Mouse (Mus musculus): ENCODE measurements around the gene Prr18. TPM values are rescaled to one million over a fixed set of nuclear protein-coding genes. Genes with fewer than 3 reads are reported as not detected.
"Not testable (repeated sequence)": the region's sequence is repeated elsewhere in the genome, so short reads cannot be mapped to it uniquely, and the experiment has no call there.

Gene Prr18
- polyA plus RNA-seq, 1 experiment from 2014 or later = 23.1 TPM

DNA sequence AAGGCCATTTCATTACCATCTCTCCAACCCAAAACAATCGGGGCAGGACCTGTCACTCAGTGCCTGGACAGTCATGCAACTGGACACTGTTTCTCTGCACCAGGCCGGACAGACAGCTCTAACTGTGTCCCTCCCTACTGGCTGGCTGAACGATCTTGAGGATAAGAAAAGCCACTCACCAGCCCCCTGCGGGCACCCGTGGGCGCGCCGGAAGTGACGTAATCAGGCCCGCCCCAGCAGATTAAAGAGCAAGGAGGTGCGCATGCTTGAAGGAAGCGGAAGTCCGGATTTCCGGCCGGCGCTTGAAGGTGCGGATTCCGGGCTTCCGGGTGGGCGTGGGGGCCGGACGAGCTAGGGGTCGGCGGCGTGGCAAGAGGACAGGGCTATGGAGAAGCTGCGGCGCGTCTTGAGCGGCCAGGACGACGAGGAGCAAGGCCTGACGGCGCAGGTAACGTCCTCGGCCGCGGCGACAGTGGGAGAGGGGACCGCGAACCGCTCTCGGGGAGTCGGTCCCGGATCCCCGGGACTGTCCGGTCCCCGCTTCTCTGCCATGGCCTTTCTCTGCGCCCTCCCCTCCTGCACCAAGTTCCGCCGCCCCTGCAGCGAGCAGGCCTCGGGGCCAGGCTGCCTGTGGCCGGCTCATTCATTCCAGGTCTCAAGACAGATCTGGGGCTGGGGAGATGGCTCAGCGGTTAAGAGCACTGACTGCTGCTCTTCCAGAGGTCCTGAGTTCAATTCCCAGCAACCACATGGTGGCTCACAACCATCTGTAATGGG is 26.2 kb upstream of the Prr18 start, which contains the start of gene Sft2d1:
TSS of gene Sft2d1 (plus strand) at position 265 of the 777 bp plus-strand sequence.
- WGBS = under 1% methylated on average over 52 of the region's 54 CpGs

DNA sequence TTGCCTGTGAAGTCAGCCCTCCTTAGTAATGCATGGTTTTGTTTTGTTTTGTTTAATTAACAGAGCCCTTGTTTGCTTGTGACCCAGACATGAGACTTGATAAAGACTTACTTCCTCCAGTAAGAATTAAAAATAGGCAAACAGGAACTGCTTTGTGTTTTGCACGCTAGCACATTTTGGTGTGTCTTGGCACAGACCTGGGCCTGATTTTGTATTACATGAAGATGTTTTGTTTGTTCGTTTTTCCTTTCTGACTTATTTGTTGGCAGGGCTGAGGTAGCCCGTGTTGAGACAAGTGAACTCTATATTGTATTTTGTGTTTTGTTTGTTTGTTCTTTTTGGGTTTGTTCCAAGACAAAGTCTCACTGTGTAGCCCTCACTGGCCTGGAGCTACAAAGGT is 25.5 kb upstream of the Prr18 start:
- 52% methylated on average over 3 of the region's 3 CpGs for WGBS
- H3K27me3 ChIP-seq = no peaks in the 10 kb centered on the region
- H3K36me3 ChIP-seq = no peaks in the 10 kb centered on the region
- peak overlapping the region; percentile 59 for H3K4me3 ChIP-seq
- H3K4me1 ChIP-seq (replicated peaks) = peaks cover 27% of the 10 kb centered on the region
- ATAC-seq (ENCODE audit: low FRiP score, low read depth) = no peak
- H3K9ac ChIP-seq = peak overlapping the region; percentile 71
- H3K27ac ChIP-seq (replicated peaks) = peak overlapping the region; percentile 88; the same call in 1 of the 2 replicates
- no peaks in the 10 kb centered on the region for H3K9me3 ChIP-seq
- H3K4me2 ChIP-seq = peak overlapping the region; percentile 61

More for the DNA sequence above, 26.2 kb upstream of the Prr18 start, which contains the start of gene Sft2d1:
- Histone ChIP-seq H3K27me3 (no peaks in the 10 kb centered on the region), H3K9ac (peak within 1 kb of the TSS; percentile 71), H3K27ac (replicated peaks) (peak within 1 kb of the TSS; percentile 88), H3K9me3 (no peaks in the 10 kb centered on the region), H3K36me3 (no peaks in the 10 kb centered on the region), H3K4me3 (peak within 1 kb of the TSS; percentile 59), H3K4me2 (peak within 1 kb of the TSS; percentile 61), H3K4me1 (replicated peaks) (peaks cover 27% of the 10 kb centered on the region)
- ATAC-seq (ENCODE audit: low FRiP score, low read depth) = peak; percentile 95

DNA sequence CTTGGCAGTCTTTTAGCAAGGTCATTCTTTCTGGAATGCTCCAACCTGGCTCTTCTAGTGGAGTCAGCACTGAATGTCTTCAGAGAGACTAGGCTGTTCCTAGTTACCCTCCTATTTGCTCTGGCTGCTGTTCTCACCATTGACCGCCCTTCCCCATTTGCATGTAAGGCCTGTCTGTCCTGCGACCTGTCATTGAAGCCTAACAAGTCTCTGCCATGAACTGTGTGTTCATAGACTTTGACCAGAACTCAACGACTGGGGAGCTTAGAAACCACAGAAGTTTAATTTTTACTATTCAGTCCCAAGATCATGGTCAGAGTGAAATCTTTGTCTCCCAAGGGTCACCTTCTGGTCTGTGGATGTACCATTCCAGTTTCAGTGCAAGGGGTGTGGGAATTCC is 23.3 kb upstream of the Prr18 start:
- ATAC-seq (ENCODE audit: low FRiP score, low read depth) = no peak
- Histone ChIP-seq H3K27ac (replicated peaks) (no peak overlapping the region), H3K4me2 (no peak overlapping the region), H3K4me3 (no peak overlapping the region), H3K27me3 (no peaks in the 10 kb centered on the region), H3K9ac (no peak overlapping the region), H3K9me3 (no peaks in the 10 kb centered on the region), H3K4me1 (replicated peaks) (peaks cover 27% of the 10 kb centered on the region), H3K36me3 (no peaks in the 10 kb centered on the region)
- WGBS = 93% methylated on average over 3 of the region's 3 CpGs

DNA sequence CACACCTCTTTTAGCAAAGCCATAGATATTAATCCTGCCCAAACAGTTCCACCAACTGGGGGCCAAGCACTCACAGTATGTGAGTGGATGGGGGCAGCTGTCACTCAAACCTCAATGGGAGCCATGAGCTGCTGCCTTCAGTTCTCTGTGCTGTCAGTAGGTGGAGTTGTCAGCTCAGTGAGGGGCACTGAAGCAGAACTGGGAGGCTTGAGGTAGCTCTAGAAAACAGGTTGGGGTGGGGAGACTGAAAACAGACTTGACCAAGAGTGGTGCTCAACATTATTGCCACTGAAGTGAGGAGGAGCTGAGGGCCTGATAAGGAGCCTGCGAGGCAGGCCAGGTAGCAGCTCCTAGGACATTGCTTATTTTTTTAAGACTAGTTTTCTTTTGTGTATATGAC is 21.0 kb upstream of the Prr18 start:
- Histone ChIP-seq H3K36me3 (no peaks in the 10 kb centered on the region; the same call in 1 of the 2 replicates), H3K27me3 (no peaks in the 10 kb centered on the region), H3K9me3 (no peaks in the 10 kb centered on the region), H3K4me1 (replicated peaks) (peaks cover 23% of the 10 kb centered on the region), H3K4me3 (no peak overlapping the region), H3K27ac (replicated peaks) (no peak overlapping the region), H3K4me2 (no peak overlapping the region), H3K9ac (no peak overlapping the region)
- 89% methylated on average over 1 of the region's 1 CpGs for WGBS
- no peak for ATAC-seq (ENCODE audit: low FRiP score, low read depth)

DNA sequence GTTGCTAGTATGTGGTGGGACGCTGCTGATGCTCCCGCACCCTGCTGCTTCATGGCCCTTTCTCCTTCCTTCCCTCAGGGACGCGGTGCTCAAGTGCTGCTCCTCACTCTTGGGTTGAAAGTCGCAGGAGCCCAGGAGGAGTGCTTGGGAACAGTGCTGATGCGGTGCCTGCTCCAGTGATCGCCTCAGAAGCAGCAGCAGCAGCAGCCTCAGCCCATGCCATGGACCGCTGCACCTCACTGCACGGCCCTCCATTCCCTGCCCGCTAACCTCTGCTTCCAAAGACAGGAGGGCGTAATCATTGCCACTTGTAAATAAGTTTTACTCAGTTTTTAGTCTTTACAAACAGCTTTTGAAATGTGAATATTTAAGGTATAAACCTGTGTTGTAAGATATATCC is 10.4 kb upstream of the Prr18 start:
- not testable (repeated sequence) for H3K4me1 ChIP-seq (replicated peaks); H3K4me2 ChIP-seq; H3K4me3 ChIP-seq; H3K27me3 ChIP-seq; H3K27ac ChIP-seq (replicated peaks); ATAC-seq (ENCODE audit: low FRiP score, low read depth); H3K9ac ChIP-seq; H3K9me3 ChIP-seq
- peaks cover 22% of the 10 kb centered on the region for H3K36me3 ChIP-seq
- WGBS = 83% methylated on average over 11 of the region's 11 CpGs

DNA sequence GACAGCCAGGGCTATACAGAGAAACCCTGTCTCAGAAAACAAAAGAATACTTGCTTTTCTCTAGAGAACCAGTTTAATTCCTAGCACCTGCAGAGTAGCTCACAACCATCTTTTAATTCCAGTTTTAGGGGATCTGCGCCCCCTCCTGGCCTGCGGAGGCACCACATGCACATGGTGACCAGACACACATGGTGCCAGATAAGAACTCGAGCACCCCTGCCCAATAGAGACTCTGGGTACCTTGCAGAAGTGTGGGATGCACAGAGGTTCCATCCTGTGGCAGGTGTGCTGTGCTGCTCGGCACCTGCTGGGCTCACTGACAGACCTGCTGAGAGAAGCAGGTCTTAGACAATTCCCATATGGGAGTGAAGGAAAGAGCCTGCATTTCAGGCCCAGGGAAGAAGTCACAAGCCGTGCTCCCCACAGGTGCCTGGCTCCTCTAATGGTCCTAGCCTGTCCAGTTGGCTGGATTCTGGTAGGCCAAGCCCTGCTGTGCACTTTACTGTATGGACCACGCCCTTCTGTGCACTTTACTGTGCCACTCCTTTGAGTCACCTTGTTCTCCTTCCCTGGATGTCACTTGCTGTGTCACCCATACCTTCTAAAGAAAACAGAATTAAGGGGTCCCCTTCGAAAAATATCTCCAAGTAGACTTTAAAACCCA is 8.6 kb upstream of the Prr18 start:
- no peak for ATAC-seq (ENCODE audit: low FRiP score, low read depth)
- Histone ChIP-seq H3K4me1 (replicated peaks) (no peaks in the 10 kb centered on the region), H3K27ac (replicated peaks) (no peak overlapping the region), H3K36me3 (peaks cover 12% of the 10 kb centered on the region), H3K9ac (no peak overlapping the region), H3K4me2 (no peak overlapping the region), H3K4me3 (no peak overlapping the region), H3K9me3 (no peaks in the 10 kb centered on the region), H3K27me3 (no peaks in the 10 kb centered on the region)
- 70% methylated on average over 7 of the region's 7 CpGs for WGBS

DNA sequence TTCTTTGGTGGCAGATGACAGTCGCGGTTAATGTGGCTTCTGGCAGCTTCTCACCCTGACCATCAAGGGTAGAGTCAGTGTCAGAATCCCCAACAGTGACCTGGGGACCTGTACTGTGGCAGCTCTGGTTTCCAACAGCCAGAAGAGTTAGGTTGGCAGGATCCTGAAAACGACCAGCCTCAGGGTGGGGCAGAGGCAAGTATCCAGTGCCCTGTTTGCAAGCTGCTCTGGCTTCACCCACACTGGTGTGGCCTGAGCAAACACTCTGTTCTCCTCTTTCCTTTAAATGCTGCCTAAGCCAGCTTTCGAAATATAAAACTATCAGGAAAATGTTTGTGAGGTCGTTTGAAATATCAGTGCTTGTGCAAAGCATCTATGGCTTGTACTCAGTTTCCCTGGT is 6.7 kb upstream of the Prr18 start:
- Histone ChIP-seq H3K9ac (no peak overlapping the region), H3K27me3 (no peaks in the 10 kb centered on the region), H3K27ac (replicated peaks) (no peak overlapping the region), H3K9me3 (no peaks in the 10 kb centered on the region), H3K4me2 (no peak overlapping the region), H3K36me3 (peaks cover 9% of the 10 kb centered on the region), H3K4me3 (no peak overlapping the region), H3K4me1 (replicated peaks) (no peaks in the 10 kb centered on the region)
- no peak for ATAC-seq (ENCODE audit: low FRiP score, low read depth)
- 81% methylated on average over 5 of the region's 5 CpGs for WGBS

DNA sequence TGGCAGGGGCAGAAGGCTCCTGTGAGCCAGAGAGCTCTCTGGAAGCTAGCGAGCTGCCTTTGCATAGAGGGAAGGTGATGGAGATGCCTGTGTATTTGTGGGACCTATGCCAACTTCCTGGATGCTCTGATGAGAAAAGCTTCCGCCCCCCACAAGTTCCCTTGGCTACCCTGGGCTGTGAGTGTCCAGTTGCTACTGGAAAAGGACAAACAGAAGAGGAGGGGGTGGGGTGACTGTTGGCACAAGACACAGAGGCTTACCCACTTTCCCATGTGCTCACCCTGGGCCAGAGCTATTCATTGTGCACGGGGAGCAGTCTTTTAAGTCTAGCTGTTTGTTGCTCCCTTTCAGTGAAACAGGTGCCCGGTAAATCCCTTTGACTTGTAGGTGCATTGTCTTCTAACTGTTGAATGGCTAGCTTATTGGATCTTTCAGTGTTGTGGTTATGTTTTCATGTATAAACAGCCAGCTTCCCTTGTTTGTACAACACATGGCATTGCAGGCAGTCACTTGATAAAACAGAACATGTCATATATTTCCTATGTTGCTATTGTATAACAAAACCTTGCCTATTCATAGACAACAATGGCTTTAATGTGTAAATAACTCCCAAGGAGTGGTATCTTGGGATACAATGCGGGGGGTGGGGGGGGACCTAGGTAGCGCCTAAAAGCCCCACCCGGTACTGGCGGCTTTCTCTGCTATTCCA is 2.6 kb downstream of the Prr18 start:
- H3K4me3 ChIP-seq = peak overlapping the region; percentile 80
- H3K9ac ChIP-seq = peak overlapping the region; percentile 97
- peaks cover 53% of the 10 kb centered on the region for H3K4me1 ChIP-seq (replicated peaks)
- peak overlapping the region; percentile 97 for H3K4me2 ChIP-seq
- peak overlapping the region; percentile 95 for H3K27ac ChIP-seq (replicated peaks)
- H3K36me3 ChIP-seq = no peaks in the 10 kb centered on the region
- H3K27me3 ChIP-seq = no peaks in the 10 kb centered on the region
- 9% methylated on average over 8 of the region's 8 CpGs for WGBS
- peak; percentile 71; the same call in 1 of the 2 replicates for ATAC-seq (ENCODE audit: low FRiP score, low read depth)
- H3K9me3 ChIP-seq = no peaks in the 10 kb centered on the region

DNA sequence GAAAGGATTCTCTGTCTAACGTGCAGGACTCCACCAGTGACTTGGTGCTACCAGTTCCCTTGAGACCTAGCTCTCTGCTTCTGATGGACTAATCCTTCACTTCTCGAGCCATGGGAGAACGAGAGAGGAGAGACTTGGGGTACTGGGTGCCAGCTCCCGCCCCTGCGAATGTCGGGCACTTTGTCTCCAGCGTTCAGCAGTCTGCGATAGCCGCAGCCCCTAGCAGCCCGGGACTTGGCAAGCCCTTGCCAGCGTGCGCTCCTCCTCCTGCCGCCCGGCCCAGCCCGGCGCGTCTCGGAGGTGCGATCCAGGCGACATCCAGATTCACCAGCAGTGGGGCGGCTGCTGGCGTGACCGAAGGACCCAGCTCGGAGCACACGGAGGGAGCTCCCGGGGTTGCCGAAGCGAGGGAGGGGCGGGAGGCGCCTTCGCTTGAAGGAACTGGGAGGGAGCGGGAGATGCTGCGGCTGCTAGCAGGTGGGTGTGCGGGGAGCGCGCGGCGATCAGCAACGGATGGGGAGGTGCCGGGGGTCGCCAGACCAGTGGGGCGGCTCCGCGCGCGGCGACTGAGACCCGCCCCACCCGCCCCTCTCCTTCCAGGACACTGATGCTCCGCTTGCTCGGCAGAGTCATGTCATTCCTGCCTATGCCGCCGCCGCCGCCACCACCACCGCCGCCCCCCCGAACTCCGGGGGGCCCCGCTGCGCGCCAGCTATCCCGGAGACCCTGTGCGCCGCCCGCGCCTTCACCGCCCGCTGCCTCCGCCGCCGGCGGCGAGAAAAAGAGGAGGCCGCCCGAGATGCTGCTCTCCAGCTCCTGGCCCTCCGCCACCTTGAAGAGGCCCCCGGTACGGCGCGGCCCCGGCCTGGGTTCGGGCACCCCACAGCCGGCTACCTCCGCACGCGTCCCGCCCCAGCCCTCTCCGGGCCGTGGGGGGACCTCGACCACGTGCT is 3.4 kb downstream of the Prr18 start:
- Histone ChIP-seq H3K9me3 (no peaks in the 10 kb centered on the region), H3K27me3 (no peaks in the 10 kb centered on the region), H3K4me1 (replicated peaks) (peaks cover 53% of the 10 kb centered on the region), H3K4me3 (peak overlapping the region; percentile 80), H3K27ac (replicated peaks) (peak overlapping the region; percentile 95), H3K4me2 (peak overlapping the region; percentile 97), H3K9ac (peak overlapping the region; percentile 97), H3K36me3 (no peaks in the 10 kb centered on the region)
- under 1% methylated on average over 82 of the region's 92 CpGs for WGBS
- ATAC-seq (ENCODE audit: low FRiP score, low read depth) = peak; percentile 82

DNA sequence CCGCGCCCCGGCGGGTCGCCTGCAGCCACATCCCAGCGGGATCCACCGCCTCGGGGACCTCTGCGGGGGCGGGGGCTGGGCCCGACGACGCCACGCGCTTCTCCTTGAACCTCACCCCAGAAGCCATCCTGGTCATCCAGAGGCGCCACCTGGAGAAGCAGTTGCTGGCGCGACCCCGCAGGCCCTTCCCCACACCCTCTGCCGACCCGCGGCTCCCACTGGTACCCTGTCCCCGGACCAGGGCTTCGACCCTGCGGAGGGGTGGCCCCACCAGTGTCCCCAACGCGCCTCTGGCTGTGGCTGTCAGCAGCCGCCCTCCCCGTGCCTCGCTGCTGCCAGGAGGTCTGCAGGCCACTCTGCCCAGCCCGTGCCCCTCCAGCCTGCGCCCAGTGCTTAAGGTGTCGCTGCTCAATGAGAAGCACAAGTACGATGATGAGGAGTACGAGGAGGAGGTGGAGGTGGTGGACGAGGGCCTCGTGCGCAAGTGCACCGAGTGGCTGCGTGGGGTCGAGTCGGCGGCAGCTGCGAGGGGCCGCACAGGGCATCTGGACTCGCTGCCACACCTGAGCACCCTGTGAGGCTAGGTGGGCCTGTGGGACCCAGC is 4.2 kb downstream of the Prr18 start:
- peak overlapping the region; percentile 80 for H3K4me3 ChIP-seq
- H3K36me3 ChIP-seq = no peaks in the 10 kb centered on the region
- WGBS = 6% methylated on average over 45 of the region's 46 CpGs
- H3K9ac ChIP-seq = peak overlapping the region; percentile 97
- no peaks in the 10 kb centered on the region for H3K27me3 ChIP-seq
- no peak; the same call in 1 of the 2 replicates for ATAC-seq (ENCODE audit: low FRiP score, low read depth)
- peak overlapping the region; percentile 97 for H3K4me2 ChIP-seq
- peaks cover 53% of the 10 kb centered on the region for H3K4me1 ChIP-seq (replicated peaks)
- H3K9me3 ChIP-seq = no peaks in the 10 kb centered on the region
- H3K27ac ChIP-seq (replicated peaks) = peak overlapping the region; percentile 95

DNA sequence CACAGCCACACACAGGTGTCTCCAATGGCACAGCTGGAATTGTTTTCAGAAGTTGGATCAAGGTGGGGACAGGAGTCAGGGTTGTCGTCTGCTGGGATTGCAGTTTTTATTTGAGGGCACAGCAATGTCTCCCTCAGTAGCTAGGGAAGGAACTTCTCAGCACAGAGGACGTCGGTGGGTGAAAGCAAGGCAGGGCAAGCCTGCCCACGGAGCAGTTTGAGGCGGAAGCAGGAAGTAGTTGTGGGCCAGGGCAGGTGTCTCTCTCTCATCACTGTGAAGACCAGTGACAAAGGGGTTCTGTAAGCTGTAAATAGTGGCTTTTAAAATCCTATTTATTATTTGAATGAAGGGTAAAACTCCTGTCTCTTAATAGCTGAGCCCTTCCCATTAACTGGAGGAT is 5.4 kb downstream of the Prr18 start:
- Histone ChIP-seq H3K27me3 (no peaks in the 10 kb centered on the region), H3K4me2 (peak overlapping the region; percentile 97), H3K36me3 (no peaks in the 10 kb centered on the region), H3K27ac (replicated peaks) (0 out of 2 replicates have a peak overlapping the region, but pooled peaks have one; percentile 10), H3K9me3 (no peaks in the 10 kb centered on the region), H3K4me1 (replicated peaks) (peaks cover 53% of the 10 kb centered on the region), H3K9ac (peak overlapping the region; percentile 97), H3K4me3 (peak overlapping the region; percentile 80)
- no peak for ATAC-seq (ENCODE audit: low FRiP score, low read depth)
- WGBS = 43% methylated on average over 5 of the region's 5 CpGs
